Mouse (Mus musculus) hindbrain, postnatal 0 days (tissue): ENCODE results near the gene Dnajc27. TPM values are rescaled to one million over a fixed set of nuclear protein-coding genes. Genes with fewer than 3 reads are reported as not detected.
A peak's percentile ranks its signal among the peaks of the same experiment; 100 is the strongest.

Experiments used
- ATAC-seq: fragments of 200-750 bp; cut with Nextera tagmentation; 2 replicates; pipeline ENCODE4 v1.8.0; 2017; ENCODE audit warnings: mild to moderate bottlenecking, moderate TSS enrichment, moderate library complexity
- DNase-seq: peaks from one replicate; pipeline ENCODE4 v3.0.0-alpha.2; 2015; ENCODE audit warnings: low spot score
- H3K27ac ChIP-seq: fragments of 300-500 bp; sonication (generic); 2 replicates; pipeline ENCODE4 v1.5.1; 2014; ENCODE audit warnings: mild to moderate bottlenecking
- H3K27me3 ChIP-seq: fragments of 300-500 bp; sonication (generic); 2 replicates; pipeline ENCODE4 v1.6.1; 2014; ENCODE audit warnings: low read length, mixed read lengths; ENCODE audit not compliant: insufficient read depth
- H3K36me3 ChIP-seq: fragments of 300-500 bp; sonication (generic); 2 replicates; pipeline ENCODE4 v1.6.1; 2014; ENCODE audit warnings: low read length, mixed read lengths; ENCODE audit not compliant: insufficient read depth
- H3K4me1 ChIP-seq: fragments of 300-500 bp; sonication (generic); 2 replicates; pipeline ENCODE4 v1.6.1; 2014; ENCODE audit warnings: antibody characterized with exemption, low read length, mixed read lengths; ENCODE audit not compliant: insufficient read depth
- H3K4me2 ChIP-seq: fragments of 300-500 bp; sonication (generic); 2 replicates; pipeline ENCODE4 v1.6.1; 2014; ENCODE audit warnings: low read depth, mild to moderate bottlenecking, low read length, moderate library complexity, mixed read lengths
- H3K4me3 ChIP-seq: fragments of 300-500 bp; sonication (generic); 2 replicates; pipeline ENCODE4 v1.5.1; 2014; ENCODE audit warnings: low read length
- H3K9ac ChIP-seq: fragments of 300-500 bp; sonication (generic); replicated peaks from 2 replicates; pipeline ENCODE4 v1.6.1; 2014; ENCODE audit warnings: mild to moderate bottlenecking, low read length, moderate library complexity, mixed read lengths
- H3K9me3 ChIP-seq: fragments of 300-500 bp; sonication (generic); 2 replicates; pipeline ENCODE4 v1.6.1; 2016; ENCODE audit warnings: low read length, mixed read lengths
- CTCF ChIP-seq: IDR thresholded peaks from 2 replicates; pipeline ENCODE4 v1.5.1; 2016; ENCODE audit warnings: antibody characterized with exemption, control low read depth, low read depth
- WGBS: fragments of 180-500 bp; shearing (Covaris S2); extraction: QIAGEN DNeasy Blood & Tissue Kit; methylation state at CpG from one replicate; pipeline ENCODE4 v1.1.7; 2014; 5-methylcytosine and 5-hydroxymethylcytosine counted together
- polyA plus RNA-seq: library from polyadenylated mRNA; unstranded; fragments of >200 nt; fragmentation: Nextera tagmentation; extraction: Ambion mirVana; gene quantifications from 2 replicates; pipeline ENCODE4 v1.2.1, GENCODE M21; 2015
- total RNA-seq: library from RNA; depleted of rRNA; stranded (reverse); fragments of >200 nt; gene quantifications from 2 replicates; pipeline ENCODE4 v1.2.3, GENCODE M21; 2014

Dnajc27 gene
- total and polyA plus RNA-seq, 2 experiments from 2014 or later, result 25.2 to 49.5 TPM

DNA sequence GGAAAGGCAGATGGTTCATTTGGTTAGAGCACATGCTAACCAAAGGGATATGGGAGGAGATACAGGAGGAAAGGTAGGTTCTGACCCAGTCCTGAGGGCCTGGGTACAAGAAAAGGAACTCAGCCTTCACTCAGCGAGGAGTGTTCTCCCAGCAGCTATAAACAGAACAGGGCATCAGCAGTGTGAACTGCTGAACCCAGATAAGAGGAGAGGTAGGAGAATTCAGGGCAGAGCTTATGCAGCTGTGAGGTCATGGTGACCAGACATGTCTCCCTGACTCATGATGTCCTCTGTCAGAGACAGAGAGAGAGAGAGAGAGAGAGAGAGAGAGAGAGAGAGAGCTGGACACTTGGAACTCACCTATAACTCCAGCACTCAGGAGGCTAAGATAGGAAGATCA, 36.4 kb upstream of the Dnajc27 start:
- Histone ChIP-seq H3K4me2 (no peak overlapping the region), H3K4me1 (no peaks in the 10 kb centered on the region), H3K27me3 (no peaks in the 10 kb centered on the region), H3K9me3 (no peaks in the 10 kb centered on the region), H3K4me3 (no peak overlapping the region), H3K9ac (no peak overlapping the region), H3K36me3 (no peaks in the 10 kb centered on the region), H3K27ac (no peak overlapping the region)
- DNase-seq (no peak), ATAC-seq (no peak)
- TF ChIP-seq CTCF, result no peak
- WGBS, result 88% methylated on average over 1 of the region's 1 CpGs

DNA sequence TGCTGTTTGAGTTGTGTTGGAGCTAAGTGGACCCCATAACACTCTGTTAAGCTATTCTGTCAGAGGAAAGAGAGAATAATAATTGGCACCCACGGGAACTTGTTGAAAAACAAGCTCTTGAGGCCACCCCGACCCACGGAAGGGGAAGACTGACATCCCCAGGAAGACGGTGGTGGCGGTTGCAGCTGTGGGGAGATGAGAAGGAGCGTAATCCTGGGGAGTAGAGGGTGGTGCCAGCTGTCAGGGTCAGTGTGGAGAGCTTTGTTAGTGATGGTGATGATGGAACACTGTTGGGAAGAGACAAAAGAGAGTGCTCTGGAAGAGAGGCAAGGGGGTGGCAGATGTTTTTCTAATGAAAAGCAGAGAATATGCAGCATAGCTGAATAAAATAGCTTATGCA, 34.4 kb upstream of the Dnajc27 start:
- Histone ChIP-seq H3K4me1 (no peaks in the 10 kb centered on the region), H3K27ac (no peak overlapping the region), H3K27me3 (no peaks in the 10 kb centered on the region), H3K4me3 (no peak overlapping the region), H3K36me3 (no peaks in the 10 kb centered on the region), H3K9me3 (no peaks in the 10 kb centered on the region), H3K9ac (no peak overlapping the region), H3K4me2 (no peak overlapping the region)
- no peak for TF ChIP-seq CTCF
- WGBS, result 43% methylated on average over 6 of the region's 6 CpGs
- no peak for DNase-seq
- ATAC-seq, result no peak

DNA sequence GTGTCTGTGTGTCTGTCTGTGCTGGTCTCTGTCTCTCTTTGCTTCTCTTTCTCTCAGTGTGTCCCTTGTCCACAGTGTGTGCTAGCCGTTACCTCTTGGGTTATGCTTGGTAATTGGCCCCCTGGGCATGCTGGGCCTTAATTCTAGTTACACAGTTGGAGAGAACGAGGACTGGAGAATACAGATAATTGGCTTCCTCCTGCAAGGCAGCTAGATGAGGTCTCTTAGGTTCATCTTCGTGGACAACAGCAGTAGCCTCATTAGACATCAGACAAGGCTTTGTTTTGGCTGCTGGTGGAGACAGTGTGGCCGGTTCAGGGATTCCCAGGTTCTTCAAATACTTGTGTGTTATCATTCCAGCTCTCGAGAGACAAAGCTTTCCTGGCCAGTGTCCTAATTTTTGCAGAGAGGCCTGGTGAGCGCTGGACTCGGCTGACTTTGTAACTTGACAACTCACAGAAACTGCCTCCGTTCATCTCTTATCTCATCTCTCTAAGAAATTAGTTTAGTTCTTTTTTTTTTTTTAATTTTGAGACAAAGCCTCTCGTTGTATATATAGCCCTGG, 31.4 kb upstream of the Dnajc27 start:
- WGBS, result 57% methylated on average over 9 of the region's 9 CpGs
- H3K9ac ChIP-seq, result no peak overlapping the region
- no peaks in the 10 kb centered on the region for H3K9me3 ChIP-seq
- H3K36me3 ChIP-seq, result no peaks in the 10 kb centered on the region
- no peak for TF ChIP-seq CTCF
- no peak overlapping the region for H3K27ac ChIP-seq
- no peak overlapping the region for H3K4me2 ChIP-seq
- H3K4me1 ChIP-seq, result no peaks in the 10 kb centered on the region
- DNase-seq (no peak), ATAC-seq (no peak)
- no peak overlapping the region for H3K4me3 ChIP-seq
- no peaks in the 10 kb centered on the region for H3K27me3 ChIP-seq

DNA sequence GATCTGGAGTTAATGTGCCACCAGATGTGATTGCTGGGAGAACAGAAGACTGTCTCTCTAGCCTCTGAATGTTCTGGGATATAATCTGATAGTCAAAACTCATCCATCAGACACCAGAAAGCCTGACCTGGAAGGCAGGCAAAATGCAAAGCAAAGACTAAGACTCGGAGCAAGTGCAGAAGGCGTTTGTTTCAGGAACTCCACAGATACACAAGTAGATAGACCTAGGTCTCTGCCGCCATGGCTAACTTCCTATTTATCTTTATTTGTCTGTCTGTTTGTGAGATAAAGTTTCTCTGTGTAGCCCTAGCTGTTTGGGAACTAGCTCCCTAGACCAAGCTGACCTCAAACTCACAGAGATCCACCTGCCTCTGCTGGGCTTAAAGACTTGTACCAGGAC, 28.7 kb upstream of the Dnajc27 start:
- 93% methylated on average over 3 of the region's 3 CpGs for WGBS
- no peaks in the 10 kb centered on the region for H3K9me3 ChIP-seq

DNA sequence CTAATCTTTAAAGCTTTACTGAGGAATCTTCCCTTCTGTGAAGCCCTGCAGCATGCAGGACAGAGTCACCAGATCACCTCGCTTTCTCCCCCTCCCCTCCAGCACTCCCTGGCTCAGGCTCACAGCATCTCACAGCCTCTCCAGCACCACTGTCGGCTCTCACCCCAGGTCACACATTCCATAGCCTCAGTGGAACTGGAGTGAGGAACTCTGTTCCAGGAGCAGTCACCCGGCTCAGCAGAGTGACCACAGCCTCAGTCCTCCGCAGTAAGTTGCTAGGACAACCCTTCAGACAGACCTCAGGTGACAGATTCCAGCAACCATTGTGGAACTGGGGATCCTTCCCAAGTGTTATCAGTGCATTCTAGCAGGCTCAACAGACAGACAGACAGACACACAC, 27.5 kb upstream of the Dnajc27 start:
- no peak overlapping the region for H3K9ac ChIP-seq
- H3K27ac ChIP-seq, result no peak overlapping the region
- no peak overlapping the region for H3K4me3 ChIP-seq
- H3K4me2 ChIP-seq, result no peak overlapping the region
- no peaks in the 10 kb centered on the region for H3K9me3 ChIP-seq
- H3K36me3 ChIP-seq, result no peaks in the 10 kb centered on the region
- no peak for TF ChIP-seq CTCF
- no peaks in the 10 kb centered on the region for H3K27me3 ChIP-seq
- H3K4me1 ChIP-seq, result no peaks in the 10 kb centered on the region
- 43% methylated on average over 4 of the region's 4 CpGs for WGBS
- ATAC-seq (no peak), DNase-seq (no peak)

More for the DNA sequence above, 28.7 kb upstream of the Dnajc27 start:
- no peak overlapping the region for H3K4me3 ChIP-seq
- DNase-seq (no peak), ATAC-seq (no peak)
- no peak overlapping the region for H3K27ac ChIP-seq
- no peak overlapping the region for H3K4me2 ChIP-seq
- H3K4me1 ChIP-seq, result no peaks in the 10 kb centered on the region
- no peak for TF ChIP-seq CTCF
- no peaks in the 10 kb centered on the region for H3K36me3 ChIP-seq
- H3K9ac ChIP-seq, result no peak overlapping the region
- no peaks in the 10 kb centered on the region for H3K27me3 ChIP-seq

DNA sequence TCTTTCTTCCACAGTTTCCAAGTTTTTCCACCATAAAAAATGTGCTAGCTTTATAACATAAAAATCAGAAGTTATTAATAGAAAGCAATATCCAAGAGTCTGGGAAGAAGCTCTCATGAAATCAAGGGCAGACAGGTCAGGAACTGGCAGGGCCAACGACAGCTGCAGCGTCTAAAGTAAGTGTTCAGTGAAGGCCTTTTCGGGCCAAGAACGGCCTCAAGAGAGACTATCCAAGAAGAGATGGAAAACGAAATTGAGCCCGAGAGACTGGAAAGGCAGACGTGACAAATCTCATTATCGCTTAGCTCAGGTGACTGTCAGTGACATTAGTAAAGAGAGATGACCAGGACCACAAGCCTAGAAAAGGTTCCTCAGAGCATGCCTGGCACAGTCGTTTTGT, 24.1 kb upstream of the Dnajc27 start:
- 55% methylated on average over 9 of the region's 9 CpGs for WGBS
- no peak overlapping the region for H3K9ac ChIP-seq
- DNase-seq (peak; percentile 22), ATAC-seq (no peak)
- no peaks in the 10 kb centered on the region for H3K4me1 ChIP-seq
- H3K4me2 ChIP-seq, result no peak overlapping the region
- H3K27me3 ChIP-seq, result no peaks in the 10 kb centered on the region
- TF ChIP-seq CTCF, result no peak
- H3K9me3 ChIP-seq, result no peaks in the 10 kb centered on the region
- no peak overlapping the region for H3K4me3 ChIP-seq
- H3K36me3 ChIP-seq, result no peaks in the 10 kb centered on the region
- no peak overlapping the region for H3K27ac ChIP-seq

DNA sequence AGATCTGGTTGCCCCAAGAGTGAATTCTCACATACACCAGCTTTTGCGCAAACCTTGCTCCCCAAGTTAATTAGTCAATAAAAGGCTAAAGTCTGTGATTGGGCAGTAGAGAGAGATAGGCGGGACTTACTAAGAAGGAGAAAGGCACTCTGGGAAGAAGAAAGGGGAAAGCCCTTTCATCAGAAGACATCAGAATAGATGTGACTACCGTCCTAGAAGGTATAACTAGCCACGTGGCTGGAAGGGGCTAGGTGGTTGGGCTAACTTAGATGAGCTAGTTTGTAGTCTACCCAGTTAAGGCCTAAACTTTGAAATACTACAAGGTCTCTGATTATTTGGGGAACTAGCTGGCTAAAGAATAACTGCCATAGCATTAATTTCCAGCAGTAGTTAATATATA, 22.7 kb upstream of the Dnajc27 start:
- no peak for ATAC-seq
- 90% methylated on average over 4 of the region's 4 CpGs for WGBS
- H3K27ac ChIP-seq, result no peak overlapping the region
- no peak for TF ChIP-seq CTCF
- no peak overlapping the region for H3K4me3 ChIP-seq
- H3K9me3 ChIP-seq, result no peaks in the 10 kb centered on the region
- H3K9ac ChIP-seq, result no peak overlapping the region
- no peaks in the 10 kb centered on the region for H3K36me3 ChIP-seq
- no peaks in the 10 kb centered on the region for H3K4me1 ChIP-seq
- DNase-seq, result no peak
- H3K4me2 ChIP-seq, result no peak overlapping the region
- H3K27me3 ChIP-seq, result no peaks in the 10 kb centered on the region
